Mouse (Mus musculus) hindbrain, embryonic 11.5 days (tissue): ENCODE results near the gene Rad54l2. TPM values are rescaled to one million over a fixed set of nuclear protein-coding genes. Genes with fewer than 3 reads are reported as not detected.

ENCODE experiments used
- ATAC-seq: fragments of 200-750 bp; cut with Nextera tagmentation; 2 replicates; pipeline ENCODE4 v1.8.0; 2017; ENCODE audit warnings: mild to moderate bottlenecking, moderate TSS enrichment, moderate library complexity; ENCODE audit not compliant: low FRiP score
- DNase-seq: peaks from one replicate; pipeline ENCODE4 v3.0.0-alpha.2; 2015; ENCODE audit warnings: low spot score
- H3K27ac ChIP-seq: fragments of 300-500 bp; sonication (generic); 2 replicates; pipeline ENCODE4 v1.5.1; 2014; ENCODE audit warnings: mild to moderate bottlenecking, low read depth, low read length
- H3K27me3 ChIP-seq: fragments of 300-500 bp; sonication (generic); 2 replicates; pipeline ENCODE4 v1.6.1; 2014; ENCODE audit warnings: mild to moderate bottlenecking, low read length, moderate library complexity, mixed read lengths; ENCODE audit not compliant: control insufficient read depth, insufficient read depth
- H3K36me3 ChIP-seq: fragments of 300-500 bp; sonication (generic); 2 replicates; pipeline ENCODE4 v1.6.1; 2014; ENCODE audit warnings: mild to moderate bottlenecking, low read length, moderate library complexity, mixed read lengths; ENCODE audit not compliant: control insufficient read depth, insufficient read depth
- H3K4me1 ChIP-seq: fragments of 300-500 bp; sonication (generic); replicated peaks from 2 replicates; pipeline ENCODE4 v1.6.1; 2014; ENCODE audit warnings: low read length, mixed read lengths; ENCODE audit not compliant: control insufficient read depth, insufficient read depth
- H3K4me2 ChIP-seq: fragments of 300-500 bp; sonication (generic); replicated peaks from 2 replicates; pipeline ENCODE4 v1.6.1; 2014; ENCODE audit warnings: mild to moderate bottlenecking, low read depth, low read length
- H3K4me3 ChIP-seq: fragments of 300-500 bp; sonication (generic); 2 replicates; pipeline ENCODE4 v1.5.1; 2014; ENCODE audit warnings: low read depth, low read length
- H3K9ac ChIP-seq: fragments of 300-500 bp; sonication (generic); 2 replicates; pipeline ENCODE4 v1.6.1; 2014; ENCODE audit warnings: low read depth, low read length
- H3K9me3 ChIP-seq: fragments of 300-500 bp; sonication (generic); 2 replicates; pipeline ENCODE4 v1.6.1; 2016; ENCODE audit warnings: low read length; ENCODE audit not compliant: control insufficient read depth
- WGBS: fragments of 180-500 bp; shearing (Covaris S2); extraction: QIAGEN DNeasy Blood & Tissue Kit; methylation state at CpG from one replicate; pipeline ENCODE4 v1.1.7; 2014; 5-methylcytosine and 5-hydroxymethylcytosine counted together
- polyA plus RNA-seq: library from polyadenylated mRNA; unstranded; fragments of >200 nt; fragmentation: Nextera tagmentation; extraction: Ambion mirVana; gene quantifications from 2 replicates; pipeline ENCODE4 v1.2.1, GENCODE M21; 2014

Gene Rad54l2
- polyA plus RNA-seq = 6.3 and 8.8 TPM in 2 replicates

DNA sequence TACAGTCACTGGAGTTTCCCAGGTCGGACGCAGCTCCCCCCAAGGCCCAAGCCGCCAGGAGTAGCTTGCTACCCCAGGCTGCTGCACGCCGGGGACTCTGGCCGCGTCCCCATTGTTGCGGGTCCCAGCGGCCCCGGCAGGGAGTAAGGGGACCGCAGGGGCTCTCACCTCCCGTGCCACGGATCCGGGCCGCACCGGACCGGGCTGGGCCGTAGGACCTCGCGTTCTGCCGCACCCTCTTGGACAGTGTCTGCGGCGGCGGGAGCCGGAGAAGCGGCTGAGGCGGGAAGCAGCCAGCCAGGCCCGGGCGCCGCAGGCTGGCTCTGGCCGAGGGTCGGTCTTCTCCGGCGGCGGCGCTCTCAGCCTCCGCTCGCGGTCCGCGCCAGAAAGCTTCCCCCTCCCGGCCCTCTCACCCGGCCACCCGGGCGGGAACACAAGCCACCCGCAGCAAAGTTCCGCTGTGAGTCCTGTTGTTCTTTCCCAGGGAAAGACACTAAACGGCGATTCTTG lies at the start of gene Rad54l2:
Gene Rad54l2 (minus strand): TSS at position 383 of the 510 bp plus-strand sequence.
- Histone ChIP-seq H3K36me3 (no peaks in the 10 kb centered on the region), H3K9me3 (no peaks in the 10 kb centered on the region), H3K27ac (peak within 1 kb of the TSS; percentile 79), H3K4me1 (no peaks in the 10 kb centered on the region), H3K27me3 (no peaks in the 10 kb centered on the region), H3K4me2 (peak within 1 kb of the TSS; percentile 89), H3K4me3 (peak within 1 kb of the TSS; percentile 98), H3K9ac (peak within 1 kb of the TSS; percentile 99)
- under 1% methylated on average over 46 of the region's 49 CpGs for WGBS
- ATAC-seq = peak; percentile 89
- DNase-seq = peak; percentile 92

DNA sequence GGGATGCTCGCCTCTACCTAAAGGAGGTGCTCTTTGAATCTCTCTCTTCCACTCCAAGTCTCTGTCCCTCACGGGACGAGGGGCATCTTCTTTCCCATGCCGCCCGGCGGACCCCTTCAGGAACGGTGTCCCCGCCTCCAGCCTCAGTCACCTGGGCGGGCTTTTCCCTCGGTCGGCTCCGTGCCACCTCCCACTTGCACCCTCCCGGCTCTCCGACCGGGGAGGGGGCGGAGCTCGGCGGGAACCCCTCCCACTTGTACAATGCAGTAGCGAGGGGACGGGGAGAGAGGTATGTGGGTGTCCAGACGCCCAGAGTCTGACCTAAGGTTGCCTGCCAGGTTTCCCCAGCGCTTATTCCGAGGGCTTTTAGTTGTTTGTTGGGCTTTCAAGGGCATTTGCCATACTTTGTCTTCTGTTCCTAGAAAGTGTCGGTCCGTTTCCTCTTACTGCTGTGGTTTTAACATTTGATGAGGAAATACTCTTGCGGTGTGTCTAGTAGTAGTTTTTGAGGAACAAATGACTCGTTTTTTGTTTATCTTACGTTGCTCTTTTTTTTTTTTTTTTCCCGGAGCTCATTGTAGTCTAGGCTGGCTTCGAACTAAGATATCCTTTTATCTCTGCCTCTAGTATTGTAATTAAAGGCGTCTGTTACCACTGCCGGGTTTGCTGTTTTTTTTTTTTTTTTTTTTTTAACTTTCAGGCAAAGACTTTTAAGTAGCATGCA lies 33.5 kb upstream of the Rad54l2 start:
- ATAC-seq = peak; percentile 72
- no peaks in the 10 kb centered on the region for H3K27me3 ChIP-seq
- H3K9me3 ChIP-seq = no peaks in the 10 kb centered on the region
- 3% methylated on average over 28 of the region's 32 CpGs for WGBS
- H3K4me2 ChIP-seq = peak overlapping the region; percentile 79
- H3K36me3 ChIP-seq = no peaks in the 10 kb centered on the region
- DNase-seq = peak; percentile 84
- peak overlapping the region; percentile 87 for H3K9ac ChIP-seq
- H3K4me1 ChIP-seq = no peaks in the 10 kb centered on the region
- peak overlapping the region; percentile 89 for H3K27ac ChIP-seq
- H3K4me3 ChIP-seq = peak overlapping the region; percentile 95

DNA sequence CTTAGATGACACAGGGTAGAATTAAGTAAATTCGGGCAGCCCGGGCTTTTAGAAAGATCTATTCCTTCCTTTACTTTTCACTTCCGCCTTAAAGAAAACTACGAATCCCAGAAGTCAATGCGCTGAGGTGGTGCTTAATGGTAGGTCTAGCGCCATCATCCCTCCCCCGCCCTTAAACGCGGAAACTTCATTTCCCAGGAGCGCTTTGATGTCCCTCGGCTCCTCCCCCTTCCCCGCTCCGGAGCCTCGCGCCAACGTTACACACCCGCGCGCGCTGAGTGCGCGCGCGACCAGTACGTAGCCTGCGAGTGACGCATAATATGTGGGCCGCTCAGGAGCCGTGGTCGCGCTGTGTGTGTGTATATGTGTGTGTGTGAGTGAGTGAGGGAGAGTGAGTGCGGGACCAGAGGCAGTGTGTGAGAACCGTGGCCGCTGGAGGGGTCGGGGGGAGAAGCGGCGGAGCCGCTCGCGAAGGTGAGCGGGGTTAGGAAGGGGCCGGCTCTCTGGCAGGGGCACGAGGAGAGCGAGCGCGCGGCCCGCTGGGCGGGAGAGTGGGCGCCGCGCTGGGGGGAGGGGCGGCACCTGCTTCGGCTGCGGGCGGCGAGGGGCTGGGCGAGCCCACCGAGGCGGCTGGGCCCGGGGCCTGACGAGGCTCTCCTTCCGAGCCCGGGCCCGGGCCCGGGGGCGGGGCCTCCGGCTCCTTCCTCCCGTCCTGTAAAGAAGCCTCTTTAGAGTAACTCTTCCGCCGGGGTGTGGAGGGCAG lies 32.8 kb upstream of the Rad54l2 start, which contains the start of gene Dcaf1:
Gene Dcaf1 (plus strand): TSS at position 257 of the 763 bp plus-strand sequence.
- Histone ChIP-seq H3K27ac (peak within 1 kb of the TSS; percentile 89), H3K9me3 (no peaks in the 10 kb centered on the region), H3K4me3 (peak within 1 kb of the TSS; percentile 95), H3K9ac (peak within 1 kb of the TSS; percentile 87), H3K4me1 (no peaks in the 10 kb centered on the region), H3K27me3 (no peaks in the 10 kb centered on the region), H3K4me2 (peak within 1 kb of the TSS; percentile 79), H3K36me3 (no peaks in the 10 kb centered on the region)
- WGBS = under 1% methylated on average over 52 of the region's 71 CpGs
- ATAC-seq = peak; percentile 98
- DNase-seq = peak; percentile 99

DNA sequence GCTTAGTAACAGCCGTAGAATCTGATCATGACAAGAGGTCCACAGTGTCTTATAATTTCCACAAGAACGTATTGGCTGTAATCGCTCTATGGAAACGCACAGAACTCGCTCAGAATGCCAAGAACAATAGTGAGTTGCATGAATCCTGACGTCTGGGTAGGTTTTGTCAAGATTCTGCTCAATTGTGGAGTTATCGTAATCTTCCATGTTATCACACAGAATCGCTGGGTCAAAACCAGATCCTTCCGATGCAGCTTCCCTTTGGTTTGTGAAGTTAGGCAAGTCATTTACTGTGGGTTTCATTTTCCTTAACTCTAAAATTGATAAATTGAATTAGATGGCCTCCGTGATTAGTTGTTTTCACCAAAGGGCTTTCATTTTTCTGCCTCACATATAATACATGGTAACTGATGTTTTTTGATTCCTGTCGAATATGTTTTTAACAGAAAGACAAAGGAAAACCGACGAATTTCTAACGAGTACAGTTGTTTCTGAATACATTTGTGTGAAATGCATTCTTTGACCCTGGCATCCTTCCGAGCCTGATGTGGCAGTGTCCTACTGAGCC lies 32.1 kb upstream of the Rad54l2 start:
- no peaks in the 10 kb centered on the region for H3K36me3 ChIP-seq
- H3K9me3 ChIP-seq = no peaks in the 10 kb centered on the region
- peak overlapping the region; percentile 56 for H3K9ac ChIP-seq
- 53% methylated on average over 15 of the region's 15 CpGs for WGBS
- H3K4me1 ChIP-seq = no peaks in the 10 kb centered on the region
- peak; percentile 20 for DNase-seq
- H3K27ac ChIP-seq = no peak overlapping the region
- peak overlapping the region; percentile 95 for H3K4me3 ChIP-seq
- ATAC-seq = no peak
- peak overlapping the region; percentile 40 for H3K4me2 ChIP-seq
- no peaks in the 10 kb centered on the region for H3K27me3 ChIP-seq

DNA sequence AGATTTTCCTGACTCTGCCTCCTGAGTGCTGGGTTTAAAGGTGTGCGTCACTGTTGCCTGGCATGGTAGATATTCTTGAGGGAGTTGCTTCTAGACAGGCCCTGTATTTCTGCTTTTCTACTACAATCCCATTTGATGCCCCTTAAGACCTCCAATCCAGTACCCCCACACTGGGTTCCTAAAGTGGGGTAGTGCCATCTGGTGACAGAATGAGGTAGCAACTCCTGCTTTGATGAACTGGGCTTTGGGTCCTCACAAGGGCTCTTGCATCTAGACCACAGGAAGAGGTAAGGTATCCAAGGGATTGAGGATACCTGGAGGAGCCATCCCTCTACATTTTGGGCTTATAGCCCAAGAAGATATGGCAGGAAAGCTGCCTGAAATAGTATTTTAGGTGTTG lies 30.2 kb upstream of the Rad54l2 start:
- no peak overlapping the region for H3K4me2 ChIP-seq
- ATAC-seq = no peak
- no peaks in the 10 kb centered on the region for H3K4me1 ChIP-seq
- no peaks in the 10 kb centered on the region for H3K27me3 ChIP-seq
- peak; percentile 28 for DNase-seq
- H3K9ac ChIP-seq = no peak overlapping the region
- no peak overlapping the region for H3K4me3 ChIP-seq
- WGBS = 92% methylated on average over 1 of the region's 1 CpGs
- H3K9me3 ChIP-seq = no peaks in the 10 kb centered on the region
- no peak overlapping the region for H3K27ac ChIP-seq
- no peaks in the 10 kb centered on the region for H3K36me3 ChIP-seq

DNA sequence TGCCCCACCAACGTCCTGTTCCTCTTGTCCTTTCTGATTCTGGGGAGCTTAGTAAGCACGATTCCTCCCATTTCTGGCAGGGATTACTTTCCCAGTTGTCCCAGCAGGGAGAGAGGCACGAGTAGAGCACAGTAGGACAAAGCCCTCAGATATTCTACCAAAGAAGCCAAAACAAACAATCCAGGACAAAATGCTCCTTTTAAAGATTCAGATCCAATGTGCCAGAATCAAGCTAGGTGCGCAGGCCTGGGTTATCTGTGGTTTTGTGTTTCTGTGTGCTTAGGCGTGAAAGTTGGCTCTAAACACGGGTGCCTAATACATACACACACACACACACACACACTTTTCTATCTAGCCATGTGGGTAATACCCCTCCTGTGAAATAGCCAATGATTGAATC lies 29.2 kb upstream of the Rad54l2 start:
- no peak for ATAC-seq
- no peaks in the 10 kb centered on the region for H3K36me3 ChIP-seq
- no peaks in the 10 kb centered on the region for H3K4me1 ChIP-seq
- H3K27ac ChIP-seq = no peak overlapping the region
- no peak overlapping the region for H3K4me2 ChIP-seq
- no peak overlapping the region for H3K4me3 ChIP-seq
- 81% methylated on average over 6 of the region's 6 CpGs for WGBS
- no peaks in the 10 kb centered on the region for H3K9me3 ChIP-seq
- H3K27me3 ChIP-seq = no peaks in the 10 kb centered on the region
- no peak overlapping the region for H3K9ac ChIP-seq
- no peak for DNase-seq

DNA sequence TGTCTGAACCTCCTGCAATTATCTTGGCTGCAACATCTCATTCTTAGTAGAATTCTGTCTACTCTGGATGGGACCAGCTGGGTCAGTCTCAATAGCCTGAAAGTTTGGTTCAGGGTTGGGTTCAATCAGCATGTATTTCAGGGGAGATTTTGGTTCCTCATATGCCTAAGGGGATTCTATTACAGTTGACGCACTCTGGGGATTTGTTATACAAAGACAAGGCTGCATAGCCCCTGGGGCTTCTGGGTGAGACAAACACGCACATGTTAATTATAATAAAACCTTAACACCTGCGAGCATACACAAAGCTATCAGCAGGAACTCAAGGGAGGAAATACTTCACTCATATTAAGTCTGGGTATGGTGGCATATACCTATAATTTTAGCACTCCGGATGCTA lies 17.5 kb upstream of the Rad54l2 start:
- no peak overlapping the region for H3K27ac ChIP-seq
- WGBS = 84% methylated on average over 4 of the region's 4 CpGs
- no peaks in the 10 kb centered on the region for H3K27me3 ChIP-seq
- no peaks in the 10 kb centered on the region for H3K4me1 ChIP-seq
- H3K9ac ChIP-seq = no peak overlapping the region
- DNase-seq (no peak), ATAC-seq (no peak)
- H3K4me2 ChIP-seq = no peak overlapping the region
- H3K4me3 ChIP-seq = no peak overlapping the region
- no peaks in the 10 kb centered on the region for H3K36me3 ChIP-seq
- no peaks in the 10 kb centered on the region for H3K9me3 ChIP-seq

DNA sequence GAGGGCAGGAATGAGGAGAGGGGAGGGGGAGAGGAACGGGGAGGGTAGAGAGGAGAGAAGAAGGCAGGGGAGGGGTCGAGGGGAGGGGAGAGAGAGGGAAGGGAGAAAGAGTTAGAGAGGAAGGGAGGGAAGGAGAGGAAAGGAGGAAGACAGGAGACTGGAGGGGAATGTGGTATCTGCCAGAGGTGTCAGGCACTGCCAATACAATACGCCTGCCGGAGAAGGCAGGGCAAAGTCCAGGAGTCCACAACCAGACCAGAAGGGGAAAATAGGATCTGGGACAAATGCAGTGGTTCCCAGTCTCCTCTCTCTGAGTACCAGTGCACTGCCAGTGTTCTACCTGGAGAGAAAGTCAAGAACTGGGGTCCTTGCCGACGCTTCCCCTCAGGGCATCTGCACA lies 1.8 kb upstream of the Rad54l2 start:
- WGBS = 60% methylated on average over 6 of the region's 6 CpGs
- no peak for ATAC-seq

More for the DNA sequence above, 1.8 kb upstream of the Rad54l2 start:
- H3K9ac ChIP-seq = no peak overlapping the region
- no peak for DNase-seq
- no peaks in the 10 kb centered on the region for H3K27me3 ChIP-seq
- H3K4me1 ChIP-seq = no peaks in the 10 kb centered on the region
- H3K4me2 ChIP-seq = no peak overlapping the region
- no peaks in the 10 kb centered on the region for H3K9me3 ChIP-seq
- no peak overlapping the region for H3K27ac ChIP-seq
- no peak overlapping the region for H3K4me3 ChIP-seq
- no peaks in the 10 kb centered on the region for H3K36me3 ChIP-seq
